Mouse (Mus musculus) thymus, adult 2 months (tissue): ENCODE measurements around the gene Kpna1. TPM values are rescaled to one million over a fixed set of nuclear protein-coding genes. Genes with fewer than 3 reads are reported as not detected.
"Not testable (repeated sequence)": the region's sequence is repeated elsewhere in the genome, so short reads cannot be mapped to it uniquely, and the experiment has no call there.

Source experiments
- DNase-seq: peaks from one replicate; pipeline ENCODE4 v3.0.0; 2021
- H3K27ac ChIP-seq: fragments of 200-500 bp; 2 replicates; pipeline ENCODE4 v1.5.1; 2012; ENCODE audit warnings: low read length, control low read depth; ENCODE audit not compliant: control insufficient read depth, insufficient read depth
- H3K27me3 ChIP-seq: fragments of 200-500 bp; 2 replicates; pipeline ENCODE4 v1.6.1; 2012; ENCODE audit warnings: mild to moderate bottlenecking, low read length, moderate library complexity, mixed read lengths; ENCODE audit not compliant: control insufficient read depth, insufficient read depth
- H3K36me3 ChIP-seq: fragments of 200-500 bp; 2 replicates; pipeline ENCODE4 v1.6.1; 2012; ENCODE audit warnings: mild to moderate bottlenecking, low read length, moderate library complexity; ENCODE audit not compliant: control insufficient read depth, insufficient read depth
- H3K4me1 ChIP-seq: fragments of 200-500 bp; replicated peaks from 2 replicates; pipeline ENCODE4 v1.6.1; 2012; ENCODE audit warnings: low read length; ENCODE audit not compliant: control insufficient read depth, insufficient read depth
- H3K4me3 ChIP-seq: fragments of 200-500 bp; 2 replicates; pipeline ENCODE4 v1.5.1; 2012; ENCODE audit warnings: mild to moderate bottlenecking, low read length, control low read depth, moderate library complexity; ENCODE audit not compliant: control insufficient read depth, insufficient read depth
- CTCF ChIP-seq: fragments of 200-500 bp; IDR thresholded peaks from 2 replicates; pipeline ENCODE4 v1.5.1; 2012; ENCODE audit warnings: mild to moderate bottlenecking, control low read depth, low read length, moderate library complexity, borderline replicate concordance; ENCODE audit not compliant: control insufficient read depth, poor library complexity, insufficient read depth; ENCODE audit errors: extremely low read depth
- POLR2A ChIP-seq: fragments of 200-500 bp; IDR thresholded peaks from 2 replicates; pipeline ENCODE4 v1.6.1; 2012; ENCODE audit warnings: mild to moderate bottlenecking, low read length, control low read depth, moderate library complexity; ENCODE audit not compliant: control insufficient read depth, poor library complexity, insufficient read depth; ENCODE audit errors: extremely low read depth
- whole genome bisulfite sequencing: fragments of 180-500 bp; shearing (Covaris S2); methylation state at CpG from one replicate; pipeline ENCODE4 v1.1.7; 2018; 5-methylcytosine and 5-hydroxymethylcytosine counted together
- polyA plus RNA-seq: library from polyadenylated mRNA; depleted of rRNA; stranded (reverse); fragments of >200 nt; gene quantifications from 2 replicates; pipeline ENCODE4 v1.2.3, GENCODE M21; 2012

The Kpna1 gene
- polyA plus RNA-seq, 1 experiment, result 10.3 TPM

DNA sequence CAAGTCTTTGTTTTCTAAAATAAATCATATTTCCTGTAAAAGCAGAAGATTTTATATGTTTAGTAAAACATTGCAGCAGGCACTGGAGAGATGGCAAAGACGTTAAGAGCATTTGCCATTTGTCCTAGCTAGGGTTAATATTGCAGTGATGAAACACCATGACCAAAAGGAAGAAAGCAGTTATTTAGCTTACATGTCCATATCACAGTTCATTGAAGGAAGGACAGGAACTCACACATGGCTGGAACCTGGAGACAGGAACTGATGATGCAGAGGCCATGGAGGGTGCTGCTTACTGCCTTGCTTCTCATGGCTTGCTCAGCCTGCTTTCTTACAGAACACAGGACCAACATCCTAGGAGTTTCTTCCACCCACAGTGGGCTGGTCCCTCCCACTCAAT lies 13.8 kb downstream of the Kpna1 start:
- no peak for TF ChIP-seq POLR2A
- TF ChIP-seq CTCF, result no peak
- 89% methylated on average over 1 of the region's 1 CpGs for WGBS
- DNase-seq, result no peak

DNA sequence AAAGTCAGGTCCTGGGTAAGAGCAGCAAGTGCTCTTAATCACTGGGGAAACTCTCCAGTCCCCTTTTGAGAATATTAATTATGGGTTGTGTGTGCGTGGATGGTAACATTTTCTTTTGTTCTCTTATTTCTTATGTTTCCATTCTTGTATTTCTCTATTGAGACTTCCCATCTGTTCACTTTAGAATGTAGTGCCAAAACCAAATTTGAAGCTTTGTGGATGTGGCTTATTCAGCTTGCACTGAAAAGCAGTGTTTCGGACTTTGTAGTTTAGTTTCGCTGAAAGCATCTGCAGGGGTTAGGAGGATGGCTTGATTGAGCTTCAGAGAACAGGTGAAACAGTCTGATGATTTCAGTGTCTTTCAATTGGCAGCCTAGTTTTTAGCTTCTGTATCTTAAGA lies 14.8 kb downstream of the Kpna1 start:
- Histone ChIP-seq H3K36me3 (no peaks in the 10 kb centered on the region), H3K27me3 (no peaks in the 10 kb centered on the region), H3K4me1 (peaks cover 2% of the 10 kb centered on the region; the same call in 1 of the 2 replicates), H3K4me3 (no peak overlapping the region), H3K27ac (no peak overlapping the region)
- DNase-seq, result no peak
- WGBS, result 96% methylated on average over 3 of the region's 3 CpGs
- TF ChIP-seq CTCF (no peak), POLR2A (no peak)

More for the DNA sequence above, 13.8 kb downstream of the Kpna1 start:
- H3K27ac ChIP-seq, result no peak overlapping the region
- H3K4me3 ChIP-seq, result no peak overlapping the region
- no peaks in the 10 kb centered on the region for H3K36me3 ChIP-seq
- H3K27me3 ChIP-seq, result no peaks in the 10 kb centered on the region
- H3K4me1 ChIP-seq, result peaks cover 2% of the 10 kb centered on the region; the same call in 1 of the 2 replicates

DNA sequence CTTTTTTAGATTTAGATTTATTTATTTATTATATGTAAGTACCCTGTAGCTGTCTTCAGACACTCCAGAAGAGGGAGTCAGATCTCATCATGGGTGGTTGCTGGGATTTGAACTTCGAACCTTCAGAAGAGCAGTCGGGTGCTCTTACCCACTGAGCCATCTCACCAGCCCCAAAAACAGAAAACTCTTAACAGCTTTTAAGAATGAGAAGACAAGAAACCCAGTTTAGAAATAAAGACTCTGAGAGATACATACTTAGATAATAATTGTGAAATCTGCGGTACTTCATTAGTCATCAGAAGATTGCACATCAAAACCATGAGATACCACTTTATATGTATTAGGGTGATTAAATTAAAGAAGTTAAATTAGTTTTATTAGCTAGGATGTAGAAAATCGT lies 20.3 kb downstream of the Kpna1 start:
- H3K27me3 ChIP-seq, H3K27ac ChIP-seq, H3K4me3 ChIP-seq: not testable (repeated sequence)

DNA sequence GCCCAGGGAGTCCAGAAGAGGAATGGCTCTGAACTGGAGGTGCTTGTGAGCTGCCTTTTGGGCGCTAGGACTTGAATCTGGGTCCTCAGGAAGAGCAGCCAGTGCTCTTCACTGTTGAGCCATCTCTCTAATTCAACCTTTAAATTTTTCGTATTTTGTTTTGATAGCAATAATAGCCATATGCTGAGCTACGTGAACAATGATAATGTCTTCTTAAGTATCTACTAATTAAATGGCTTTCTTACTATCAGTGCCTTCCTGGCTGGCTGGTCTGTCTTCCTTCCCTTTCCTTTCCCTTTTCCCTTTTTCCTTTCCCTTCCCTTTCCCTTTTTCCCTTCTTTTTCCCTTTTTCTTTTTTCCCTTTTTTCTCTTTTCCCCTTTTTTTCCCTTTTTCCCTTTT lies 29.8 kb downstream of the Kpna1 start:
- WGBS, result 98% methylated on average over 3 of the region's 3 CpGs
- TF ChIP-seq CTCF, result no peak
- no peak for TF ChIP-seq POLR2A
- Histone ChIP-seq H3K4me1 (no peaks in the 10 kb centered on the region), H3K36me3 (peaks cover 12% of the 10 kb centered on the region), H3K27me3 (no peaks in the 10 kb centered on the region), H3K27ac (no peak overlapping the region), H3K4me3 (no peak overlapping the region)
- DNase-seq, result no peak

More for the DNA sequence above, 20.3 kb downstream of the Kpna1 start:
- 96% methylated on average over 4 of the region's 4 CpGs for WGBS
- DNase-seq, H3K4me1 ChIP-seq: not testable (repeated sequence)
- H3K36me3 ChIP-seq, result peaks cover 14% of the 10 kb centered on the region; the same call in 1 of the 2 replicates

DNA sequence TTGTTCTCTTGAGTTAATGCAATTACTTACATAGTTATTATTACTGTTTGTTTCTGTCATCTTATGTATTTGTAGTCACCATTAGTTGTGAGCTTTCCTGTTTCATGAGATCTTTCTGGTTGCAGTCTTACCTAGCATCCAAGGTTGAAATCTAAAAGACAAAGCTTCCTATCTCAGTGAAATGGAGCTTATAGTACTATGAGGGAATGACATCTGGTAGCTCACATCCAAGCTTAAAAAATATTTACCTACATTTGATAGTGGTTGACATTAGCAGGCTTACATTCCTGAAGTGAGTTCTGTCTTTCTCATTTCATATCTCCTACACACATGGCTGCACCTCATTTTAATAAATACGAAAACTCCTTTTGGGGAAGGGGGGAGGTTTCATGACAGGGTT lies 37.8 kb downstream of the Kpna1 start:
- no peaks in the 10 kb centered on the region for H3K4me1 ChIP-seq
- no peak for DNase-seq
- no peak overlapping the region for H3K4me3 ChIP-seq
- no peak overlapping the region for H3K27ac ChIP-seq
- WGBS, result 100% methylated on average over 1 of the region's 1 CpGs
- H3K36me3 ChIP-seq, result peaks cover 30% of the 10 kb centered on the region
- no peaks in the 10 kb centered on the region for H3K27me3 ChIP-seq
- TF ChIP-seq POLR2A, result no peak
- no peak for TF ChIP-seq CTCF

DNA sequence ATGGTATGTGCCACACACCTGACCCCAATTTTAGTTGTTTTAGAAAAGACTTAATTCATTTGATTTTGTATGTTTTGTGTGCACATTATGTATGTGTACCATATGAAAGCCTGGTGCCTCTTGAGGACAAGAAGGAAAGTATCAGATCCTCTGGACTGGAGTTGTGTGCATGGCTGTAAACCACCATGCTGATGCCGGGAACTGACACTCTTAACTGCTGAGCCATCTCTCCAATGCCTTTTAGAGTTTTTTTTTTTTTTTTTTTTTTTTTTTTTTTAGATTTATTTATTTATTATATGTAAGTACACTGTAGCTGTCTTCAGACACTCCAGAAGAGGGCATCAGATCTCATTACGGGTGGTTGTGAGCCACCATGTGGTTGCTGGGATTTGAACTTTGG lies 49.6 kb downstream of the Kpna1 start:
- H3K36me3 ChIP-seq, result peaks cover 28% of the 10 kb centered on the region
- not testable (repeated sequence) for H3K4me1 ChIP-seq, H3K27me3 ChIP-seq, H3K4me3 ChIP-seq, DNase-seq, H3K27ac ChIP-seq
- 98% methylated on average over 2 of the region's 2 CpGs for WGBS

DNA sequence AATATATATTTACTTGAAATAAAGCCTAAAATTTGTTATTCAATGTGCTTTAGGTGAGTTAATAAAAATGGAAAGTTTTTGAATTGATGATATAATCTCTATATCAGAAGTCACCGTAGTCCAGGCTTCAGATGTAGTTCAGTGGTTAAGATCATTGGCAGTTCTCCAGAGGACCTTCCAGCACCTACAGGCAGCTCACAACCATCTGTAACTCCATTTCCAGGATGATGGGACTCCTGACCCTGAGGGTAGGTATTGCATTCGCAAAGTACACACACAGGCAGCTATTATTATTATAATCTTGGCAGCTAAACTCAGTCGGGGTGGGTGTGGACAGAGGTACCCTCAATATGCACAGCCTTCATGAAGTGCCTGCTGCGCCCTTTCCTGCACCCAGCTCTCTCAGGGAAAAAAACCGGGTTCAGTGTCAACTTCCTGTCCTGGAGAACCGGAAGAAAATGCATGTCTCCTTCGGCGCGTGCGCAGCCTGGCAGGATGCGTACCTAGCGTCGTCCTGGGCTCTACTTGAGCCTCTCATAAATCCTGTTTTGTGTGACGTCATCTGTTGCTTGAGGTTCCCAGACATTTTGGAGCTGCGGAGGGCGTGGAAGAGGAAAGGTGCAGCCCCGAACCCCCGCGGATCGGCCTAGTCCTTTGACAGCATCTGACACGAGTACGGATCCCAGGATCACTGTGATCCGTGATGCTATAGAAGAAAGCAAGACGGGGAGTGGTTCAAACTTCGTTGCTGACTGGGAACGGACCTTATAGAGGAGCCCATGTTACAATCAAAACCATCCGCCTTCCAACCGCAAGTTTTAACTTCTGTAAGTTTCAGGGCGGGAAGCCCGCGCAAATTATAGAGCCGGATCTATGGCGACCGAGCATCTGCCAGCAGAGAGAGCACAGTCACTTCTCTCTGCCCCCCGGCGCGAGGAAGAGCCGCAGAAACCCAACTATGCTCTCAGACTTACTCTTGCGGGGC lies 62.4 kb downstream of the Kpna1 start, which contains the start of gene Wdr5b:
Gene Wdr5b, plus strand, starts transcription at position 551 of the 985 bp plus-strand sequence.
- WGBS, result under 1% methylated on average over 39 of the region's 39 CpGs
- TF ChIP-seq POLR2A (peak; percentile 42; the same call in 1 of the 2 replicates), CTCF (0 out of 2 replicates have a peak, but pooled peaks have one; percentile 27)
- H3K27ac ChIP-seq, result peak within 1 kb of the TSS; percentile 36
- H3K4me3 ChIP-seq, result peak within 1 kb of the TSS; percentile 77
- no peaks in the 10 kb centered on the region for H3K36me3 ChIP-seq
- DNase-seq, result peak; percentile 89
- H3K27me3 ChIP-seq, result no peaks in the 10 kb centered on the region
- peaks cover 4% of the 10 kb centered on the region for H3K4me1 ChIP-seq
